Mouse (Mus musculus) MEL (cell line): ENCODE results near the gene Nutm2. TPM values are rescaled to one million over a fixed set of nuclear protein-coding genes. Genes with fewer than 3 reads are reported as not detected.

Experiments
- DNase-seq: peaks from one replicate; pipeline ENCODE4 v3.0.0; 2011; ENCODE audit warnings: low read depth, low spot score
- H3K27ac ChIP-seq: 2 replicates; pipeline ENCODE4 v1.5.1; 2012; ENCODE audit warnings: low read depth, mild to moderate bottlenecking, control low read depth, low read length, moderate library complexity; ENCODE audit not compliant: control insufficient read depth
- H3K27me3 ChIP-seq, 2 experiments: fragments of 150-350 bp in 1 of 2; sonication (generic) in 1 of 2; 2 replicates each; pipeline ENCODE4 v1.6.1; 2012; ENCODE audit warnings: low read length in 2 of 2, mild to moderate bottlenecking in 2 of 2, improper control_type of control experiment in 1 of 2, moderate library complexity in 1 of 2; ENCODE audit not compliant: insufficient read depth in 2 of 2, control insufficient read depth in 1 of 2
- H3K36me3 ChIP-seq, 2 experiments: 2 replicates each; pipeline ENCODE4 v1.6.1; 2012 to 2014; ENCODE audit warnings: low read length in 2 of 2, improper control_type of control experiment in 1 of 2, inconsistent platforms in 1 of 2, mild to moderate bottlenecking in 1 of 2; ENCODE audit not compliant: insufficient read depth in 2 of 2, control insufficient read depth in 1 of 2
- H3K4me1 ChIP-seq, 2 experiments: fragments of 150-350 bp in 1 of 2; sonication (generic) in 1 of 2; 2 replicates each; pipeline ENCODE4 v1.6.1; 2012; ENCODE audit warnings: low read length in 2 of 2, improper control_type of control experiment in 1 of 2, mild to moderate bottlenecking in 1 of 2; ENCODE audit not compliant: insufficient read depth in 2 of 2, control insufficient read depth in 1 of 2
- H3K4me3 ChIP-seq, 2 experiments: fragments of 150-350 bp in 1 of 2; sonication (generic) in 1 of 2; 2 replicates each; pipeline ENCODE4 v1.5.1; 2012; ENCODE audit warnings: low read depth in 2 of 2, low read length in 2 of 2, mild to moderate bottlenecking in 2 of 2, moderate library complexity in 2 of 2, control low read depth in 1 of 2, improper control_type of control experiment in 1 of 2; ENCODE audit not compliant: control insufficient read depth in 1 of 2, insufficient read depth in 1 of 2
- H3K79me2 ChIP-seq: 2 replicates; pipeline ENCODE4 v1.6.1; 2012; ENCODE audit warnings: mild to moderate bottlenecking, low read length, moderate library complexity; ENCODE audit not compliant: control insufficient read depth, poor library complexity, insufficient read depth
- H3K9ac ChIP-seq: 2 replicates; pipeline ENCODE4 v1.6.1; 2012; ENCODE audit warnings: low read depth, mild to moderate bottlenecking, control low read depth, low read length, moderate library complexity; ENCODE audit not compliant: control insufficient read depth, poor library complexity, severe bottlenecking
- H3K9me3 ChIP-seq: fragments of 150-350 bp; sonication (generic); replicated peaks from 2 replicates; pipeline ENCODE4 v1.6.1; 2012; ENCODE audit warnings: mild to moderate bottlenecking, low read length, improper control_type of control experiment, moderate library complexity; ENCODE audit not compliant: insufficient read depth
- E2F4 ChIP-seq: IDR thresholded peaks from 2 replicates; pipeline ENCODE4 v1.6.1; 2011; ENCODE audit warnings: low read depth, low read length, improper control_type of control experiment, borderline replicate concordance
- ELF1 ChIP-seq: IDR thresholded peaks from 2 replicates; pipeline ENCODE4 v1.6.1; 2014; ENCODE audit warnings: low read depth, mild to moderate bottlenecking, inconsistent platforms, low read length, improper control_type of control experiment, moderate library complexity
- EP300 ChIP-seq, 2 experiments: IDR thresholded peaks; 2 replicates each; pipeline ENCODE4 v1.6.1; 2011; ENCODE audit warnings: improper control_type of control experiment in 2 of 2, low read length in 2 of 2, low read depth in 1 of 2, mild to moderate bottlenecking in 1 of 2
- ETS1 ChIP-seq: IDR thresholded peaks from 2 replicates; pipeline ENCODE4 v1.6.1; 2012; ENCODE audit warnings: low read depth, mild to moderate bottlenecking, inconsistent platforms, low read length, improper control_type of control experiment, moderate library complexity
- HCFC1 ChIP-seq: IDR thresholded peaks from 2 replicates; pipeline ENCODE4 v1.6.1; 2012; ENCODE audit warnings: low read depth, mild to moderate bottlenecking, inconsistent platforms, low read length, improper control_type of control experiment, moderate library complexity
- JUND ChIP-seq: IDR thresholded peaks from 2 replicates; pipeline ENCODE4 v1.6.1; 2011; ENCODE audit warnings: low read depth, mild to moderate bottlenecking, improper control_type of control experiment, low read length
- KAT2A ChIP-seq: conservative IDR thresholded peaks from 2 replicates; pipeline ENCODE4 v1.6.1; 2012; ENCODE audit warnings: low read depth, low read length, improper control_type of control experiment, inconsistent platforms
- MAZ ChIP-seq: IDR thresholded peaks from 2 replicates; pipeline ENCODE4 v1.6.1; 2012; ENCODE audit warnings: low read depth, mild to moderate bottlenecking, inconsistent platforms, low read length, improper control_type of control experiment
- MEF2A ChIP-seq: IDR thresholded peaks from 2 replicates; pipeline ENCODE4 v1.6.1; 2014; ENCODE audit warnings: low read depth, mild to moderate bottlenecking, inconsistent platforms, low read length, improper control_type of control experiment; ENCODE audit not compliant: poor library complexity, insufficient replicate concordance, severe bottlenecking; ENCODE audit errors: extremely low read depth
- MXI1 ChIP-seq: IDR thresholded peaks from 2 replicates; pipeline ENCODE4 v1.6.1; 2011; ENCODE audit warnings: mild to moderate bottlenecking, low read depth, low read length, improper control_type of control experiment
- NELFE ChIP-seq: IDR thresholded peaks from 2 replicates; pipeline ENCODE4 v1.6.1; 2011; ENCODE audit warnings: low read depth, low read length, improper control_type of control experiment
- NRF1 ChIP-seq: IDR thresholded peaks from 2 replicates; pipeline ENCODE4 v1.6.1; 2014; ENCODE audit warnings: low read depth, mild to moderate bottlenecking, inconsistent platforms, low read length, improper control_type of control experiment, moderate library complexity; ENCODE audit not compliant: poor library complexity, insufficient read depth, severe bottlenecking
- POLR2A ChIP-seq, 2 experiments: IDR thresholded peaks; 2 replicates each; pipeline ENCODE4 v1.6.1; 2011 to 2012; ENCODE audit warnings: low read length in 2 of 2, mild to moderate bottlenecking in 2 of 2, control low read depth in 1 of 2, improper control_type of control experiment in 1 of 2, low read depth in 1 of 2, moderate library complexity in 1 of 2; ENCODE audit not compliant: control insufficient read depth in 1 of 2, insufficient read depth in 1 of 2, poor library complexity in 1 of 2
- POLR2AphosphoS2 ChIP-seq: IDR thresholded peaks from 2 replicates; pipeline ENCODE4 v1.6.1; 2011; ENCODE audit warnings: low read length, improper control_type of control experiment
- POLR2AphosphoS5 ChIP-seq: IDR thresholded peaks from 2 replicates; pipeline ENCODE4 v1.6.1; 2012; ENCODE audit warnings: low read depth, borderline replicate concordance, mild to moderate bottlenecking, inconsistent platforms, low read length, moderate library complexity, mixed read lengths
- SMC3 ChIP-seq: IDR thresholded peaks from 2 replicates; pipeline ENCODE4 v1.6.1; 2011; ENCODE audit warnings: low read depth, low read length, improper control_type of control experiment
- TAL1 ChIP-seq: IDR thresholded peaks from 2 replicates; pipeline ENCODE4 v1.6.1; 2012; ENCODE audit warnings: mild to moderate bottlenecking, inconsistent platforms, low read length, moderate library complexity, mixed read lengths
- UBTF ChIP-seq: IDR thresholded peaks from 2 replicates; pipeline ENCODE4 v1.6.1; 2012; ENCODE audit warnings: low read depth, mild to moderate bottlenecking, inconsistent platforms, low read length, improper control_type of control experiment, moderate library complexity, borderline replicate concordance; ENCODE audit not compliant: insufficient read depth
- USF2 ChIP-seq, 2 experiments: IDR thresholded peaks; 2 replicates each; pipeline ENCODE4 v1.6.1; 2011 to 2012; ENCODE audit warnings: improper control_type of control experiment in 2 of 2, low read length in 2 of 2, borderline replicate concordance in 1 of 2, inconsistent platforms in 1 of 2, low read depth in 1 of 2, mild to moderate bottlenecking in 1 of 2; ENCODE audit not compliant: insufficient read depth in 1 of 2
- ZKSCAN1 ChIP-seq: IDR thresholded peaks from 2 replicates; pipeline ENCODE4 v1.6.1; 2012; ENCODE audit warnings: low read depth, mild to moderate bottlenecking, inconsistent platforms, low read length, improper control_type of control experiment, moderate library complexity
- polyA plus RNA-seq, 2 experiments: library from polyadenylated mRNA; stranded (reverse) in 1 of 2; unstranded in 1 of 2; fragments of >175 nt in 1 of 2; fragments of >200 nt in 1 of 2; gene quantifications; 2 replicates each; pipeline versions ENCODE4 v1.2.1 to v1.2.4; 2012; ENCODE audit warnings: low replicate concordance in 2 of 2, low read depth in 1 of 2; ENCODE audit not compliant: insufficient read length in 2 of 2, insufficient read depth in 1 of 2, missing spikeins in 1 of 2
- total RNA-seq: library from RNA; depleted of rRNA; stranded (reverse); fragments of 300-350 nt; gene quantifications from 2 replicates; pipeline ENCODE4 v1.2.3, GENCODE M21; 2012

Nutm2 gene
- total and polyA plus RNA-seq, 3 experiments = not detected

DNA sequence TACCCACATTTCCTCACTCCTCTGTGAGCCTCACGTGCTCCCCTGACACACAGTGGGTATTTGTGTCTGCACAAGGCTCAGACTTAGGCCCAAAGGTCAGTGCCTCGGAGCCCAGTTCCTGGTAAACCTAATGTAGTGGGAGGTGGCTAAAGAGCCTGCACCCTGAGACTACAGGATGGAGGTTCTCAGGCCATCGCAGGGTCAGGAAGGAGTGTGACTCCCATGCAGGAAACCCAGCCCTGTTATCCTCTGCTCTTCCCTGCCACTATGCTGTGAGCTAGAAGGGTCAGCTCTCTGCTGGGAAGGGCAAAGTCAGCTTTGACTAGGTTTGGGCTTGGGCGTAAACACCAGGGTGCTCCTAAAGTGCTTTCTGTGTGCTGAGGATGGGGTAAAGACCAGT lies 40.4 kb upstream of the Nutm2 start:
- H3K9me3 ChIP-seq = no peaks in the 10 kb centered on the region
- H3K4me1 ChIP-seq = no peaks in the 10 kb centered on the region
- no peak for TF ChIP-seq POLR2A (IDR thresholded peaks at IDR 0.05; ENCODE audit: control insufficient read depth in 1 of 2, insufficient read depth in 1 of 2, low read depth in 1 of 2, low read length in 2 of 2, poor library complexity in 1 of 2)
- TF ChIP-seq ZKSCAN1 = no peak
- no peak for TF ChIP-seq ELF1
- TF ChIP-seq JUND = no peak
- no peak for TF ChIP-seq MAZ
- TF ChIP-seq POLR2AphosphoS5 = no peak
- no peak for TF ChIP-seq EP300 (IDR thresholded peaks at IDR 0.05; ENCODE audit: low read depth in 1 of 2, low read length in 2 of 2)
- TF ChIP-seq TAL1 = no peak
- H3K9ac ChIP-seq = no peak overlapping the region
- H3K79me2 ChIP-seq = no peaks in the 10 kb centered on the region
- no peak overlapping the region for H3K4me3 ChIP-seq
- H3K36me3 ChIP-seq = no peaks in the 10 kb centered on the region
- DNase-seq = no peak
- H3K27ac ChIP-seq = no peak overlapping the region
- H3K27me3 ChIP-seq = no peaks in the 10 kb centered on the region

DNA sequence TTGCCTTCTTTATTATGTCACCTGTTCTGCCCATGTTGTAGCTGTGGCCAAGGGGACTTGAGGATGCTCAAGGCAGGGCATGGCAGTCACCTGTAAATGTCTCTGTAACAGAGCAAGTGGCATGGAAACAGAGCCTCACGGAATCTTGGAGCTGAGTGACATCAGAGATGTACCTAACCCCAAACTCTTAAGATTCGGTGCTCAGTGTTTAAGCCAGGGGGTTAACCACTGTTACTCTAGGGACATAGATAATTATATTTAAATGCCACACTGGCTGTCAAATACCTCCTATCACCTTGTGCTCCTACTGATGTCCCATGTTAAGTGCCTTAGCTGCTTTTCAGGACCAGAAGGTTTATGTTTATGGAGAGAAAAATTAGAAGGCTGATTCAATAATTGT lies 23.3 kb upstream of the Nutm2 start, which contains the start of gene Gm47429:
Gene Gm47429 (minus strand): TSS at position 101 of the 400 bp plus-strand sequence.
- H3K27ac ChIP-seq = no peak within 1 kb of the TSS
- no peak for TF ChIP-seq NRF1
- no peak for TF ChIP-seq KAT2A
- no peak for TF ChIP-seq NELFE
- no peak for TF ChIP-seq MXI1
- TF ChIP-seq POLR2AphosphoS2 = no peak
- TF ChIP-seq ETS1 = no peak
- TF ChIP-seq TAL1 = no peak
- TF ChIP-seq MEF2A = no peak
- no peak for TF ChIP-seq POLR2AphosphoS5
- no peak for TF ChIP-seq UBTF
- no peak for TF ChIP-seq SMC3
- no peak for TF ChIP-seq USF2 (IDR thresholded peaks at IDR 0.05; ENCODE audit: borderline replicate concordance in 1 of 2, insufficient read depth in 1 of 2, low read depth in 1 of 2, low read length in 2 of 2)
- no peak for TF ChIP-seq HCFC1
- no peak for TF ChIP-seq E2F4
- TF ChIP-seq, all 39 proteins: peak for 0
- Histone ChIP-seq H3K4me1 (no peaks in the 10 kb centered on the region), H3K27me3 (no peaks in the 10 kb centered on the region), H3K36me3 (no peaks in the 10 kb centered on the region), H3K9ac (no peak within 1 kb of the TSS), H3K9me3 (no peaks in the 10 kb centered on the region), H3K79me2 (no peaks in the 10 kb centered on the region), H3K4me3 (no peak within 1 kb of the TSS)
- DNase-seq = no peak
